Mouse (Mus musculus): ENCODE results near the gene Sntg2. TPM values are rescaled to one million over a fixed set of nuclear protein-coding genes. Genes with fewer than 3 reads are reported as not detected.

Gene Sntg2
- total RNA-seq, 2 experiments from 2014 or later = 0.27 to 1.3 TPM

DNA sequence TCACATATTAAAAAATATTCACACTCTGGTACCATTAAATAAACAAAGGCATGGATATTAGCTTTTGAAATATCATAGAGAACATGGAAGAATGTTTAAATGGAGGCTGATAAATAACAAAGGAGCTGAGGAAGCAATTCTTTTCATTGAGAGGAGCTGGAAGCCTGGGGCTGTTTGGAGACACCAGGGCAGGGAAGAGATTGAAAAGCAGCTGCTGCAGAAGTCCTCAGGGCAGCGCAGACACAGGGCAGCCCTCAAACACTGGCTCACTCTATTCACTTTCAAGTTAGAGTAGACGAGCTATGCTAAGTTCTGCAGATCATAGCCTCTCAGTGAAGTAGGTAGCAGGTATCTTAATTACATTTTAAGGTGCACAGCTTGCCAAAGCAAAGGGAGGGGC lies 164.6 kb downstream of the Sntg2 start:
- intact Hi-C loops (cut with DNase I) = no loop called here
- no peak for DNase-seq

DNA sequence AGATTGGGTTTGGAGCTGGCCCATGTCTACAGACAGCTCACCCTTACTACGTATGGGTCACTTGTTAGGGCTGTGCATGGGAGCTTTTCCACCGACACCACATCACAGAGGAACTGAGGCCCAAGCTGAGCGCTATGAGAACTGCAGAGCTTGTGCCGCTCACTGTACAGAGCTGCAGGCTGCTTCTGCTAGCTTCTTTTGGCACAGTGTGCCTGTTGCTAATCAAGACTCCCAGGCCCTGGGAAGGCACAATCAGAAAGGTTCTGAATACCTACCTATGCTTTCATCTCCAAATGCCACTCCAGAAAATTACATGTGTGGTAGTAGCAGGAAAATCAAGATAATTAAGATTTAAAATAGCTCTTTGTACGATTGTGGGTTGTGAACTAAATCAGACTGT lies 165.1 kb downstream of the Sntg2 start:
- intact Hi-C loops (cut with DNase I) = no loop called here

DNA sequence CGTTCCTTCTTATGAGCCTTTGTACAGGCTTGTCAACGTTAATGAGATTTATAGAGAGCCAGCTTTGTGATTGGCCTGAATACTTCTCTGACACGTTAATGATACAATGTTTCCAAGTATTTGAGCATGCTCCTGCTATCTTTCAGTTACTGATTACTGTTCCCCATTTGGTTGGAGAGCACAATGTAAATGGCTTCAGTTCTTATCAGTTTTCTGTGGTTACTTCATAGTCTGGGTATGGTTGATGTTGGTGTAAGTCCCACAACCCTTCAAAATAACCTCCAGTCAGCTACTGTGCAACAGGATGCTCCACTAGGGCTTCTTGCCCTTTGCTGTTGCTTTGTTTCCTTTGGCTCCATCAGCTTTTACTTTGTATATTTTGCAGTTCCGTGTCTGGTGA lies 168.7 kb downstream of the Sntg2 start:
- intact Hi-C loops (cut with DNase I) = no loop called here
- DNase-seq = no peak

More for the DNA sequence above, 165.1 kb downstream of the Sntg2 start:
- no peak for DNase-seq

DNA sequence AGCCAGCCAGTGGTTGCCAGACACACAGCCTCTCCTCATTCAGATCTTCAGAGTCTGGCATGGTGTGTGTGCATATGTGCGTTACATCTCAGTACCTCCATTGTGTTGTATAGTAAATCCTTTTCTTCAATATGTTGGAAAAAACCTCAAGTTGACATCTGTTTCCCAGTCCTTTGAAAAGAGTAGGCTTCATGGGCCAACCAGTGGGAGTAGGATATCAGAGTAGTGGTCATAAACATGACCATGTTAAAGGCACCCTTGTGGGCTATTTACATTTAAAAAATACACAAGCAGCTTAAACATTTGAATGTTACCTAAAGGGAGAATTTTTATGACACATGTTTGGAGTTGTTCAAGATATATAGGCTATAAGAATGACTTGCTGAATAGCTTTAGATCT lies 170.4 kb downstream of the Sntg2 start:
- no peak for DNase-seq
- intact Hi-C loops (cut with DNase I) = no loop called here

DNA sequence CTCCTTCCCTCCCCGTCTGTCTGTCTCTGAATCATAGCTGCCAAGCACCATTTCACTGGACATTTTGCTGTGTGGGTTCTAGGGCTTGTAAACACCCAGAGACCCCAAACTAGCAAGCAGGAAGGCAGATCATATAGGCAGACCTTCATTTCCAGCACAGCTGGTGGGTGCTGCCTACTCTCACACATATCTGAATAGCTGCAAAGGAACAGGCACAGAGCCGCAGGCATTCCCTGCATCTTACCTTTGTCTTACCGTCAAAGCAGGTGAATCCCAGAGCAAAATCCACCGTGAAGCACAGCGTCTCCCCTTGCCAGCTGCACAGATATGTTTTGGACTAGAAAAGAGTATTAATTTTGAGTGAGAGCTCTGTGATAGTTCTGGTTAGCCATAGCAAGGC lies 172.1 kb downstream of the Sntg2 start:
- no peak for DNase-seq
- intact Hi-C loops (cut with DNase I) = no loop called here

DNA sequence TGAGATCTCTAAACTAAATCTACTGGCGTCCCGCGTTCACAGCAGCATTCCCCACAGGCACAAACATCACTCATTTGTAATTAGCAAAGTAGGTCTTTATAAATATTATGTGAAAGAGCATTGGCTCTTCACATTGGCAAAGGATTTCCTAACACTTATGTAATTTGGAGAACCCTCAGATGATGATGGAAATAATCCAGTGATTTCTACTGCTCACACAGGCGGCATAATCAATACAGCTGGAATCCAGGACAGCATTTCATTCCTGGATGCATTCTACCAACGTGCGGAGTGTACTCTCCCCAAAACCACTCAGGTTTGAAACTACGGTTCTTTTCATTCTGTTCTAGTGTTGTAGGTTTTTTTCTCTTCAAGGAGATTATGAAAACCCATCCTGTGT lies 172.6 kb downstream of the Sntg2 start:
- DNase-seq = no peak
- intact Hi-C loops (cut with DNase I) = no loop called here

DNA sequence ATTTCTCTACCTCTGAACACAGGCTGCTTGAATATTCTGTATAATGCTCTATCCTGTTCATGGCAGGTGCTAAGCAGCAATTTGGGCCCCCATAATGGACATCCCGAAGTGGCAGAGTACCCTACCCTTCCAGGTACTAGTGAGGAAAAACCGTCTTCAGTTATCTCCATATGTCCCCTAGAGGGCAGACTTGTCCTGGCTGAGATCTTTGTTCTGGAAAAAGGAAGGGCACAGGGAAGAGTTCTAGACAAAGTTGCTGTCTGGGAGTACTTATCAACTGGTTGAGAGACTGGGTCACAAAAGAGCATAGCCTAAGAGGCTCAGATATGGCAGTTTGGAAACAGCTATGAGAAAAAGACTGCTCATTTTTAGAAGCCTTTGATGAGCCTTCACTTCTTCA lies 173.4 kb downstream of the Sntg2 start:
- peak; percentile 10 for DNase-seq
- intact Hi-C loops (cut with DNase I) = loop anchor here (1.0 to 5.0 kb wide), 4 partner anchors 57 to 378 kb away; no protein-coding TSS in a partner anchor

DNA sequence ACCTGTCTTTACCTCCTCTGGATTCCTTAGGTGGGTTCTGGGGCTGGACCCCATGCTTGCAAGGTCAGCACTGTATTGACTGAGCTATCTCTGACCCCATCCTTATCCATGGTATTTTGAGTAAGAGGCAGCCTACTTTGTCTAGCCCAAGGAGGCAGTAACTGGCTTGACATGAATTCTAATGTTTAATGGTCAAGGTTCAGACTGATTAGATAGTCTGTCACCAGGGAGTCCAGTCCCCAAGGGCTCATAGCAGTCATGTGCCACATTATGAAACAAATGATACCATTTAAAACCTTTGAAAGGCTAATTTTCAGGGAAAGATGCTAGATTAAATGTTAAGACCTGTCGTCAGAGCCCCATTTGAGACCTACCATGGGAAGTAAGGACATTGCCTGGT lies 174.9 kb downstream of the Sntg2 start:
- intact Hi-C loops (cut with DNase I) = loop anchor here (5.0 kb wide), 3 partner anchors 56 to 379 kb away; no protein-coding TSS in a partner anchor
- no peak for DNase-seq

DNA sequence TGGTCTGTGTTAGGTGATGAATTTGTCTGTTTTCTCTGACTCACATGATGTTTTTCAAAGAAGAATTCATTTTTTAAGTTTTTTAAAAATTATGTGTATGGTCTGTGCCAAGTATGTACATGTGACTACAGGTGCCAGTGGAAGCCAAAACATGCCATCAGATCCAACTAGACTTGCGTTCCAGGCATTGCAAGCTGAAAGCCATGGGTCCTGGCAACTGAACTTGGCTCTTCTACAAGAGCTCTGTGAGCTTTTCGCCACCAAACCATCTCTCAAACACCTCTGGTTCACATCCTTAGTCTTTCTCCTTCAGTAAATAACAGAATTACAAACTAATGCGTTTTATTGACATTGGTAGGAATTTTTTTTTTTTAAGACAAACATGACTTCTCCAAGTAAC lies 191.5 kb downstream of the Sntg2 start:
- intact Hi-C loops (cut with DNase I) = no loop called here
- DNase-seq = no peak

DNA sequence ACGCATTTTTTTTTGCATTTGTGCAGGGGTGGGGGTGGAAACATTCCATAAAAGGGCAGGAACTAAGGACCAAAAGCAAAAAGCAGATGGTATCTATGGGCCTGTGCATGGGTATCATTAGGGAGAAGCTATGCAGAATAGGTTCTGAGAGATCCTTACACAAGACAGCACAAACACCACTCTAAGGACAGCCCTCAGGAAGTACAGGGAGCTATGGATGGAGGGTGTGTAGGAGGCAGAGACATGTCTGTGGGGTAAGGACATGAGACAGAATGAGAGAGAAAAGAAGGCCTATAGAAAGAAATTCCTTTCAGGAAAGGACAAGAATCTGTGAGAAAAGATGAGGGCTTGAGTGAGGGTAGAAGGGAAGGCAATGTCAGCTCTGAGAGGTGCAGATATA lies 193.6 kb downstream of the Sntg2 start:
- no peak for DNase-seq
- intact Hi-C loops (cut with DNase I) = no loop called here

DNA sequence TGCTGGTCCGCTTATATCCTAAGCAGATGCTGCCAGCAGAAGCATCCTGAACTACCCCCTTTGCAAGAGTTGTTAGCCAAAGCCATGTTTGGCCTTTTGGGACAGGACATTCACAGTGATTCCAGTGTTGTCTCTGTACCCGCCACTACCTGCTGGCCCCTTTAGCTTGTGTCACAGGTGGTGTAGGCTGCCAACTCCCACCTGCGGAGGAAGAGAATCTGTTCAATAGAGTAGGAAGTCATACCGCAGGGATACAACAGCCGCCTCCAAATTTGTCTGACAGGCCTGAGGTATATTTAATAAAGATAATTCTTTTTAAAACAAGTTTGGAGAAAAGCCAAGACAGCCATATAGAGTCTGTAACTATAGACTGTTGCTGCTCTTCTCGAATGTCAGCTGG lies 195.2 kb downstream of the Sntg2 start:
- intact Hi-C loops (cut with DNase I) = no loop called here
- no peak for DNase-seq

DNA sequence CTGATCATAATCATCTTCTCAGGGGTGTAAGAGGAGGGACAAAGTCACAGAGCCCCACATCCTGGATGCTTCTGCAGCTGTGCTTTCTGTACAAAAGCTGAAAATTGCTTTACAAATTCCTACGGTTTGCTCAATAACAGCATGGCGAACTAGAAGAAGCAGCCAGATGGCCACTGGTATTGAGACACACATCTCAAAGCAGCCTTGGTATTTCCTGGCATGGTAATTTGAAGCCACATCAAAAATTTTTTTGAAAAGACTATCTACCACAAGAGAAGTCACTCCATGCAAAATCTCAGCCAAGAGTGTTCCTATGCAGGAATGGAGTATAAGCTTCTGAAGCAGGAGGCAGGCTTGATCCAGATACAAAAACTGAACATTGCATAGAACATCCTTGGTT lies 195.6 kb downstream of the Sntg2 start:
- DNase-seq = no peak
- intact Hi-C loops (cut with DNase I) = no loop called here

DNA sequence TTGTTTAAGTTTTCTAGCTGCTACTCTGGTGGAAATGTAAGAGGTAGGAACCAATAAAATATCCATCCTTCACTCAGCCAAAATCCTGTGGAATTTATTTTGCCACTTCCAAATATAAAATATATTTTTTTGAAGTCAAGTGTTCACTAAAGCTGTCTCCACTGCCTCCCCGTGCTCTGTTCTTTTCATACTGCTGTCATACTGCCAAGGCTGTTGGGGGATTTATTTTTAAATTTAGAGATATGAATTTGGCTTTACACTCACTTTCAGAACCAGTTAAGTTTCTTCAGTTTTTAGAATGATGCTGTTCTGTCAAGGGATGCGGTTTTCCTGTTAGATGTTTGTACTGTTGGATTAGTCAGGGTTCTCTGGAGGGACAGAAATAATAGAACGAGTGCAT lies 204.7 kb downstream of the Sntg2 start:
- DNase-seq = no peak
- intact Hi-C loops (cut with DNase I) = no loop called here

DNA sequence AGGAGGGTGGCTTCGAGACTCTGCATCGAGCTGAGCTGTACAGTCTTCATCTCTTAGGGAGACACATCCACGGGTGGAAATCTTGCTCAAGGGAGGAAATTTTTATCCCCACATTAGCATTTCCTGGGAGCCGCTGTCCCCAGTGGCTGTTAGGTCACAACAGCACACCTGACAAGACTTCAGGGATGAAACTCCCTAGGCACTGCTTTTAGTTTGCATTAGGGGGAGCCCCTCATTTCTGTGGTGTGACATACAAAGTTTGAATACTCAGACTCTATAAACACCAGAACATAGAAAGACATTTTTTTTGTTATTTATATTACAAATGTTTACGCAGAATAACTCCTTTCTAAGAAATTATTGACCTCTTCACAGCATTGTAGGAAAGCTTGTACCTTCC lies 208.6 kb downstream of the Sntg2 start:
- no peak for DNase-seq
- intact Hi-C loops (cut with DNase I) = no loop called here

DNA sequence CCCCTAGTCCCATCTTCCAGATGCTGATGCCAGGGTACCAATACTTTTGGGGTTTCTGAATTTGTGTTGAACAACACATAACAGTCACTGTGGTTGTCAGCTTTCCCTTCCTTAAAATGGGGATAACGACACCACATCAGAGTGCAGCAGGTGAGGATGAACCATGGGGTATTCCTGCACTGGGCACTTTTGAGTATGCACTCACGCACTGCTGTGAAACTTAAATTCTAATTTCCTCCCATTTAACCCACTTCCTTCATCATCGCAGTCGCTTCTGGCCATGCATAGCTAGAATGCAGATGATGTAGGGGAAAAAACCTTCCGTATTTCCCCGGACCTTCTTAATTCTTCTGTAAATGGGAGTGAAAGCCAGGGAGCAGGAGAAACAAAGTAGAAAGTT lies 209.2 kb downstream of the Sntg2 start:
- intact Hi-C loops (cut with DNase I) = no loop called here
- no peak for DNase-seq

DNA sequence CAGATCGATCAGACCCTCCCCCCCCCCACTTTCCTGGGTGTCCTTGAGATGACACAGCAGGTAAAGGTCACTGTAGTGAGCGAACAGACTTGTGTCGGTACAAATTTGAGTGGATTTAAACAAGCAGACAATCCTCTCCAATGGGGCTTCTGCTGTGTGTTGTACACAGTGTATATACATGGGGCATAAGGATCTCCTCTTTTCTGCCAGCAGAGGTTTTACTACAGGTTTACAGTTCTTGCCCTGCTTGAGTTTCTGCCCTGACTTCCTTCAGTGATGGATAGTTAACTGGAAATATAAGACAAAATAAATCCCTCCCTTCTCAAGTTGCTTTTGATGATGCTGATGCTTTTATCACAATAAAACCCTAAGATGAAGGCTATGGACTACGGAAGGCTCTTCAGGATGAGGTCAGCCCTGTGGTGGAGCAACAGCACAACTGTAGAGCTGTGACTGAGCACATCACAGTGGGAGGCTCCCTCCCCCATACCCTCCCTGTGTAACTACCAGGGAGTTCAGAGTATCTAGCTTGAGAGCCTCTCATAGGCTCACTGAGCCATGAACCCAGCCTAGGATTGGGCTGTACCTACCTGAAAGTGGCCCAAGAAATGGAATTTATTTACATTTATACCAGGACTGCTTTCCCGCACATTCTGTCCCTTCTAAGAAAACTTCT lies 211.3 kb downstream of the Sntg2 start:
- DNase-seq = no peak

DNA sequence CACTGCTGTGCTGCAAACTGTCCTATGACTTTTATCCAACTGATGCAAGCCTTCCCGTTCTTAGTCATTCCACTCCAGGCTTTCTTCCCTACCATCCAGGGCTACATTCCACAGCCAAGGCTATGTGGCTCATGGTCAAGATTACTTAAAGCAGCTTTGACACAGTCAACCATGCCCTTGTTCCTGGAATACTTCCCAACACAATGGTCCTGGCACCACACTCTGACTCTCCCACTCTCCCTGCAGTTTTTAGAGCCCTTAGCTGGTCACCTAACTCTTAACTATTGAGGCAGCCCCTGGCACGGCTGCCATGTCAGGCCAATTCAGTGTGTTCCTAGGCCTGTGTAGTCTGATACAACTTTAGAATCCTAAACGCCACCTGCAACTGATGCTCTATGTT lies 212.7 kb downstream of the Sntg2 start:
- DNase-seq = peak; percentile 21 to 24
- intact Hi-C loops (cut with DNase I) = no loop called here

More for the DNA sequence above, 211.3 kb downstream of the Sntg2 start:
- intact Hi-C loops (cut with DNase I) = no loop called here

DNA sequence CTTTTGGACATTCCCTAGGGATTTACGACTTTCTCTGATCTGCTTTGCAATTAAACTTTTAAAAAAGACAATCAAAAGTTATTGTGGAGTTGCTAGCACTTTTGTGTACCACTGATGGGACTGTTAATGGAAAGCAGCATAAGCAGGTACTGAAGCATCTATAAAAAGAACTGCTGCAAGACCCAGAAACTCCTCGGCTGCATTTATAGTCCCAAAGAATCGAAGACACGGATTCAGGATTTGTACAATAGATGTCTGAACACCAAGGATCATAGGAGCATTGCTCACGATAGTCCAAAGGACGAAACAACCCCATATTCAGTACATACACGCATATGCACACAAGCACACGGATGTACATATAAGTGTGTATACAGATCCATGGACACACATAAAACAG lies 213.4 kb downstream of the Sntg2 start:
- intact Hi-C loops (cut with DNase I) = no loop called here
- DNase-seq = no peak

DNA sequence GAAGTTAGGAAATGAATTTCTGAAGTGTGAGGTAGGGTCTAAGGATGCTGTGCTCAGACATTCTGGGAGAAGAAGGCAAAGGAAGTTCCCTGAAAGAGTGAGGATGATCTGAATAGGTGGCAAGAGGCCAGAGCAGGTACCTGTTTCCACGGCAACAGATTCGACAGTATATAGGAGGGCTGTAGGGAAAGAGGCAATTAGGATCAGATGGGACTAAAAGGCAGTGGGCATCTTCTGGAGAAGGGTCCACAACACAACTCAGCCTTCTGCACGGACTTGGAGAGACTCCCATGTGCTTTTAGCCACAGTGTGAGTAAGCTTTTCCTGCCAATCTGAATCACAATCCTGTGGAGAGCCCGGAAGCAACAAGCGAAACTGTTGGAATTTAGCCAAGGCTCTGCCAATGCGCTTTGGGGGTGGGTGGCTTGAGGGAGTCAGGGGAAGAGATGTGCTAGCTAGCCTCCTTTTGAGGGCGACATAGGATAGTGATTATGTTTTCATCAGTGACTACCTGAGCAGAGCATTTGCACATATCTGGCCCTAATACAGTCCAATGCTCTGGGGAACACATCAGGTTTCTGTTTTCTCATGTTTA lies 219.0 kb downstream of the Sntg2 start:
- DNase-seq = no peak
- intact Hi-C loops (cut with DNase I) = no loop called here

DNA sequence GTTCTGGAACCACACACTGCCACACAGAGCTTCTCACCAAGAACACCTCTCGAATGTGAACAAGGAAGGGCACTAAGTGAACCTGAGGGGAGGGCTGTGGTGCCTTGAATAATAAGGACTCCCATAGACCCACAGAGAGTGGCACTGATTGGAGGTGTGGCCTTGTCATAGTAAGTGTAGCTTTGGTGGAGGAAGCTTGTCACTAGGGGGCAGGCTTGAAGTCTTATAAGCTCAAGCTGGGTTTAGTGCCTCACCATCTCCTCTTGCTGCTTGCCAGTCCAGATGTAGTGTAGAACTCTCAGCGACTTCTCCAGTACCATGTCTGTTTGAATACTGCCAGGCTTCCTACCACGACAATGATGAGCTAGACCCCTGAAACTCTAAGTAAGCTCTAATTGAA lies 231.1 kb downstream of the Sntg2 start:
- intact Hi-C loops (cut with DNase I) = loop anchor here (5.0 kb wide), 1 partner anchor 55 kb away; no protein-coding TSS in a partner anchor
- DNase-seq = peak in 1 of 2 experiments; percentile 10

DNA sequence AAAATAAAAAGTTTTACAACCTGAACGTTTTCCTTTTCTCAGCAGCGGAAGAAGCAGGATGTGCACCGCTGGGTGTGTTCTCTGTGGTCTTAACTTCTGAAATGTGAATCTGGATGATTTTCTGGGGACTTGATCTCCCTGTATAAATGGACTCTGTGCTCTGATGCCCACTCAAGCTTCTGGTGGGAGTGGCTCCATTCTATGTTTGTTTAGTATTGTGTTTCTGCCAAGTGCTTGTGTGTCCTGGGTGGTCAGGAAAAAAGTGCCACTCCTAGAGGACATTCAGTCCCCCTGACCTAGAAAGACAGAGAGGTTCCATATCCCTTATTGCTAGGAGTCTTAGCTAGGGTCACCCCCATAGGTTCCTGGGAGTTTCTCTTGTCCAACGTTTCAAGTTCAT lies 240.7 kb downstream of the Sntg2 start, which contains the start of gene Tpo:
Tpo (minus strand) TSS at position 101 of the 400 bp plus-strand sequence.
- no peak for DNase-seq
- intact Hi-C loops (cut with DNase I) = no loop called here

DNA sequence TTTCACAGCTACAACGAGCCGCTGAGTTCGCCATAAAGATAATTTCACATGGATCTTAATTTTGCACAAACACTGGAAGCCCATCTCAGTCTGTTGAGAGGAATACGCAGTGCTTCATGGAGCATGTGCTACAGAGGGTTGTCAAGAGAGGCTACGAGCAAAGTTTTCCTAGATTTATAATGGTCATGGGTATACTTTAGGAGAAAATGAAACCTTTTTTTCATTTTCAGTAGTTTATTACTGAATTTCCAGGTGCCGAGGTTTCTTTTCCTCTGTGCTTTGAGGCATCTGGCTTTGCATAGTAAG lies 243.8 kb downstream of the Sntg2 start:
- no peak for DNase-seq
- intact Hi-C loops (cut with DNase I) = loop anchor here (2.0 to 5.0 kb wide), 2 partner anchors 77 to 449 kb away; no protein-coding TSS in a partner anchor
